Mouse (Mus musculus) hindbrain, embryonic 13.5 days (tissue): ENCODE measurements at regions not wholly inside any gene's neighbourhood (a gene's known extent, or its start where the extent isn't known, plus 50 kb on each side); places are given as distances from the start of the nearest gene placed in this dataset.

Experiments used
- ATAC-seq: fragments of 200-750 bp; cut with Nextera tagmentation; 2 replicates; pipeline ENCODE4 v1.8.0; 2017; ENCODE audit warnings: moderate TSS enrichment; ENCODE audit not compliant: low FRiP score
- H3K27ac ChIP-seq: fragments of 300-500 bp; sonication (generic); 2 replicates; pipeline ENCODE4 v1.5.1; 2015; ENCODE audit warnings: inconsistent platforms, mild to moderate bottlenecking, moderate library complexity
- H3K27me3 ChIP-seq: fragments of 300-500 bp; sonication (generic); 2 replicates; pipeline ENCODE4 v1.6.1; 2015; ENCODE audit warnings: mild to moderate bottlenecking, inconsistent platforms
- H3K36me3 ChIP-seq: fragments of 300-500 bp; sonication (generic); 2 replicates; pipeline ENCODE4 v1.6.1; 2015; ENCODE audit warnings: mild to moderate bottlenecking, inconsistent platforms
- H3K4me1 ChIP-seq: fragments of 300-500 bp; sonication (generic); replicated peaks from 2 replicates; pipeline ENCODE4 v1.6.1; 2015; ENCODE audit warnings: inconsistent platforms
- H3K4me2 ChIP-seq: fragments of 300-500 bp; sonication (generic); 2 replicates; pipeline ENCODE4 v1.6.1; 2015; ENCODE audit warnings: inconsistent platforms, mild to moderate bottlenecking, moderate library complexity
- H3K4me3 ChIP-seq: fragments of 300-500 bp; sonication (generic); 2 replicates; pipeline ENCODE4 v1.5.1; 2015; ENCODE audit warnings: mild to moderate bottlenecking, inconsistent platforms
- H3K9ac ChIP-seq: fragments of 300-500 bp; sonication (generic); 2 replicates; pipeline ENCODE4 v1.6.1; 2015; ENCODE audit warnings: mild to moderate bottlenecking, inconsistent platforms
- H3K9me3 ChIP-seq: fragments of 300-500 bp; sonication (generic); 2 replicates; pipeline ENCODE4 v1.6.1; 2016; ENCODE audit warnings: inconsistent platforms
- WGBS: fragments of 180-500 bp; shearing (Covaris S2); methylation state at CpG from one replicate; pipeline ENCODE4 v1.1.7; 2015; 5-methylcytosine and 5-hydroxymethylcytosine counted together

- no peaks in the 10 kb centered on the region for H3K4me1 ChIP-seq
- 95% methylated on average over 4 of the region's 4 CpGs for WGBS
- no peak overlapping the region for H3K4me2 ChIP-seq
- ATAC-seq = no peak
- H3K36me3 ChIP-seq = no peaks in the 10 kb centered on the region
- no peak overlapping the region for H3K27ac ChIP-seq
- no peak overlapping the region for H3K4me3 ChIP-seq
- H3K9me3 ChIP-seq = no peaks in the 10 kb centered on the region
- no peak overlapping the region for H3K9ac ChIP-seq
- no peaks in the 10 kb centered on the region for H3K27me3 ChIP-seq
Measured at GRCm38 (mm10) chr10:96905098-96905809, 288.4 kb downstream of the Btg1 start.

DNA sequence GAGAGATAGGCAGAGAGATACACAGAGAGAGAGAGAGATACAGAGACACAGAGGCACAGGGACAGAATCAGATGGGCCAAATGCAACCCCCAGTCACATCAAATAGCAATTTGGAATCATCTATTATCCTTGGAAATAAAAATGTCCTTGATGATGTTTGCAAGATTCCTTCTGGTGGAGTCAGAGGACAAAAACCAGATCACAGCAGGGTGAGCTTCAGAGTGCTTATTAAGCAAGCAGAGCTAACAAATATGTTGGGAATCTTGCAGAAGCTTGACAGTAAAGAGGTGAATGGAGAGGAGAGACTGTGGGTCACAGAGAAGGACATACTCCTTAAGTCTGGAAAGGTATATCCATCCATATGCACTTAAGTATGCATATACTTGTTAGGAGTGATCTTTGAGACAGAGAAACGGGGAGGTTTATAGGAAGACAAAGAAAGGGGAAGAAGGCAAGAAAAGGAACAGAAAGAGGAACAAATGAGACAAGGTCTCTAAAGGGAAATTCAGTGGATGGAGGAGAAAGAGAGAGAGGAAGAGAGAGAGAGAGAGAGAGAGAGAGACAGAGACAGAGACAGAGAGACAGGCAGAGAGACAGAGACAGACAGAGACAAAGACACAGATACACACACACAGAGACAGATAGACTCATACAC is 293.0 kb downstream of the Btg1 start:
- no peak overlapping the region for H3K4me2 ChIP-seq
- no peak for ATAC-seq
- H3K4me1 ChIP-seq = no peaks in the 10 kb centered on the region
- no peak overlapping the region for H3K4me3 ChIP-seq
- no peak overlapping the region for H3K27ac ChIP-seq
- peaks cover 6% of the 10 kb centered on the region; the same call in 1 of the 2 replicates for H3K36me3 ChIP-seq
- no peaks in the 10 kb centered on the region for H3K27me3 ChIP-seq
- no peak overlapping the region for H3K9ac ChIP-seq
- peaks cover 12% of the 10 kb centered on the region for H3K9me3 ChIP-seq
- 94% methylated on average over 1 of the region's 1 CpGs for WGBS

- no peak for ATAC-seq
- H3K9me3 ChIP-seq = peaks cover 21% of the 10 kb centered on the region
- no peak overlapping the region for H3K9ac ChIP-seq
- no peaks in the 10 kb centered on the region for H3K4me1 ChIP-seq
- no peak overlapping the region for H3K4me2 ChIP-seq
- no peak overlapping the region for H3K4me3 ChIP-seq
- H3K27ac ChIP-seq = no peak overlapping the region
- WGBS = 86% methylated on average over 1 of the region's 1 CpGs
- no peaks in the 10 kb centered on the region for H3K27me3 ChIP-seq
- H3K36me3 ChIP-seq = no peaks in the 10 kb centered on the region
Measured at GRCm38 (mm10) chr10:96921181-96921580, 304.4 kb downstream of the Btg1 start.

- H3K4me1 ChIP-seq = no peaks in the 10 kb centered on the region
- no peak overlapping the region for H3K4me2 ChIP-seq
- no peaks in the 10 kb centered on the region for H3K27me3 ChIP-seq
- 74% methylated on average over 2 of the region's 2 CpGs for WGBS
- no peak overlapping the region for H3K9ac ChIP-seq
- no peak overlapping the region for H3K27ac ChIP-seq
- H3K4me3 ChIP-seq = no peak overlapping the region
- no peaks in the 10 kb centered on the region for H3K36me3 ChIP-seq
- ATAC-seq = no peak
- peaks cover 6% of the 10 kb centered on the region for H3K9me3 ChIP-seq
Measured at GRCm38 (mm10) chr10:96924266-96924672, 307.5 kb downstream of the Btg1 start.

DNA sequence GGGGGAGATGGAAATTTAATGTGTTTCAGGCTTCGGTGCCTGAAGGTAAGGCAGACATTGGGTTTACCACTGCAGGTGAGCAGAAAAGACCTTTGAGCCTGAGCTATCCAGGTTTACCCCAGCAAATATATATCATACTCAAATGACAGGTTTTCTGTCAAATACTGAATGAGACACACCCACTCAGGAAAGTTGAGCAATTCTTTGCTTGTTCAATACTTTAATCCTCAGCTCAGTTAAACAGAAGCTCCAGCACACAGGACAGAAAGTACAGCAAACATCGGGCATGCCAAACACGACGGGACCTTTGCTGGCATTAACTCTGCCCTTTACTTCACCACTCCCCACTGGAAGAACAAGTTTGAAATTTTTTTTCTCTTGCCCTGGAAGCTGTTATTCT is 307.9 kb downstream of the Btg1 start:
- Histone ChIP-seq H3K9me3 (peaks cover 2% of the 10 kb centered on the region), H3K4me1 (no peaks in the 10 kb centered on the region), H3K27me3 (no peaks in the 10 kb centered on the region), H3K36me3 (no peaks in the 10 kb centered on the region), H3K27ac (no peak overlapping the region), H3K4me2 (no peak overlapping the region), H3K4me3 (no peak overlapping the region), H3K9ac (no peak overlapping the region)
- 91% methylated on average over 4 of the region's 4 CpGs for WGBS
- no peak for ATAC-seq

DNA sequence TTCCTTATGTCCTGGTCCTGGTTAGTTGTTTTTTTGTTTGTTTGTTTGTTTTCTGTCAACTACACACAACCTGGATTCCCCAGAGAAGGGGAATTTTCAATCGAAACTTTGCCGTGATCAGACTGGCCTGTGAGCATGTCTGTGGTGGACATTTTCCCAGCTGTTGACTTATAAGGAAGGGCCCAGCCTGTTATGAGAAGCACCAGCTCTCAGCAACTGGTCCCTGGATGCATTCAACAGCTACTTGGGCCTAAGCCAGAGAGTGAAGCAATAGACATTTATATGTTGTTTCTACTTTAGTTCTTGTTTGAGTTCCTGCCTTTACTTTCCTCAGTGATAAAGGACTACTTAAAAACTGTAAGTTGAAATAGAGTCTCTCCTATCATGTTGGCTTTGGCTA is 309.0 kb downstream of the Btg1 start:
- Histone ChIP-seq H3K4me2 (no peak overlapping the region), H3K9me3 (no peaks in the 10 kb centered on the region), H3K9ac (no peak overlapping the region), H3K4me1 (no peaks in the 10 kb centered on the region), H3K4me3 (no peak overlapping the region), H3K36me3 (no peaks in the 10 kb centered on the region), H3K27me3 (no peaks in the 10 kb centered on the region), H3K27ac (no peak overlapping the region)
- WGBS = 86% methylated on average over 2 of the region's 2 CpGs
- no peak for ATAC-seq

DNA sequence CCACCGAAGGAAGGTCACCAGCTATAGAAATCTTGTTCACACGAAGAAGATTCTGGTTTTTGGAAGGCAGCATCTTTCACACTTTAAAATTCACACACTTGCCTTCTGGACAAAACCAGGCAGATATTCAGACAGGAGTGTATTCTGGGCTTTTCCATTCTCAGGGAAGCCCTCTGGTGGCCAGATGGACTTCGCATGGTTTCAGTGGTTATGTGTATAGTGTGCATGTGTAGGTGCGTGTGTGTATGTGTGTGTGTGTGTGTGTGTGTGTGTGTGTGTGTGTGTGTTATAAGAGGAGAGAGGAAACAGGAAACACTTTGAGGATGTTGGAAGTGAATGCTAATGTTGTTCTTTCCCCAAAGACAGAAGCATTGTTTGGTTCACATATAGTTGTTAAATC is 317.9 kb downstream of the Btg1 start:
- no peak overlapping the region for H3K4me2 ChIP-seq
- H3K9ac ChIP-seq = no peak overlapping the region
- no peak for ATAC-seq
- H3K4me1 ChIP-seq = no peaks in the 10 kb centered on the region
- no peak overlapping the region for H3K4me3 ChIP-seq
- 77% methylated on average over 4 of the region's 4 CpGs for WGBS
- H3K9me3 ChIP-seq = no peaks in the 10 kb centered on the region
- no peaks in the 10 kb centered on the region for H3K36me3 ChIP-seq
- no peaks in the 10 kb centered on the region for H3K27me3 ChIP-seq
- H3K27ac ChIP-seq = no peak overlapping the region

GRCm38 (mm10) chr10:96940887-96941518 is 324.2 kb downstream of the Btg1 start:
- ATAC-seq = no peak
- H3K27me3 ChIP-seq = no peaks in the 10 kb centered on the region
- no peaks in the 10 kb centered on the region for H3K9me3 ChIP-seq
- WGBS = 61% methylated on average over 6 of the region's 6 CpGs
- H3K4me2 ChIP-seq = no peak overlapping the region
- no peaks in the 10 kb centered on the region for H3K36me3 ChIP-seq
- H3K4me3 ChIP-seq = no peak overlapping the region
- H3K9ac ChIP-seq = no peak overlapping the region
- H3K27ac ChIP-seq = no peak overlapping the region
- no peaks in the 10 kb centered on the region for H3K4me1 ChIP-seq

GRCm38 (mm10) chr10:96944229-96944628 is 327.4 kb downstream of the Btg1 start:
- no peaks in the 10 kb centered on the region for H3K9me3 ChIP-seq
- no peak overlapping the region for H3K4me3 ChIP-seq
- 37% methylated on average over 7 of the region's 7 CpGs for WGBS
- no peak overlapping the region for H3K9ac ChIP-seq
- H3K4me1 ChIP-seq = no peaks in the 10 kb centered on the region
- H3K4me2 ChIP-seq = no peak overlapping the region
- H3K27ac ChIP-seq = no peak overlapping the region
- no peaks in the 10 kb centered on the region for H3K36me3 ChIP-seq
- ATAC-seq = no peak
- H3K27me3 ChIP-seq = no peaks in the 10 kb centered on the region

DNA sequence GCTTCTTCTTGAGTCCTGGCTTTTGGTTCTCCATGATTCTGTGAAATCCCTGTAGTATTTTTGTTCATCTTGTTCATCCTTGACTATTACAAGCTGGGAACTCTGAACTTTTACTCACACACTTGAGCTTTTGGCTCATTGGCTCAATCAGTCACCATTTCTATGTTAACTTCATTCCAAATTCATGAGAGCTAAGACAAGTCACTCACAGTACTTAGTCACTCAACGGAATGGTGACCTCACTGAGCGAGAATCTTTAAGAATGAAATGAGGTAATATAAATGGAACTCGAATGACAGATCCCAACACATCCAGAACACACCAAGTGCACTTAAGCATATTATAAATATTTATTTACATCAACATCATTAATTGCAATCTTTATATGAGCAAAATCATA is 331.2 kb downstream of the Btg1 start:
- Histone ChIP-seq H3K4me1 (no peaks in the 10 kb centered on the region), H3K27ac (no peak overlapping the region), H3K4me2 (no peak overlapping the region), H3K9me3 (no peaks in the 10 kb centered on the region), H3K9ac (no peak overlapping the region), H3K4me3 (no peak overlapping the region), H3K27me3 (no peaks in the 10 kb centered on the region), H3K36me3 (no peaks in the 10 kb centered on the region)
- WGBS = 83% methylated on average over 3 of the region's 3 CpGs
- no peak for ATAC-seq

DNA sequence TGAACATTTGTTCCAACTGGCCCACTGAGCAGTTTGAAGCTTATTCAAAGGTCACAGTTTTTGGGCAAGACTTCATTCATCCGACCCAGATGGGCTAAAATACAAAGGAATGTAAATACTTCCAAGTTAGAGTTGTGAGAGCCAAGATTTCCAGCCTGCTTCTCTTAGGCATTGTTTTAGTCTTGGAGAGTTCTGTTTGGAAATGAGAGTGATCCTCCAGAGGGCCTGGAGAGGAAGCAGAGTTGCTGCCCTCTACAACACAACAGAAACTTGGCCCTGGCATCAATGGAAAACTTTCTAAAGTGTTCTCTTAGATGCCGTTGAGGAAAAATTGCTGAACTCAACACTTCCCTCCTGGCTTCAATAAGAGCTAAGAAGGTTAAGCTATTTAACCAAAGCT is 332.1 kb downstream of the Btg1 start:
- Histone ChIP-seq H3K36me3 (no peaks in the 10 kb centered on the region), H3K9ac (no peak overlapping the region), H3K27ac (no peak overlapping the region), H3K27me3 (no peaks in the 10 kb centered on the region), H3K4me1 (no peaks in the 10 kb centered on the region), H3K4me2 (no peak overlapping the region), H3K4me3 (no peak overlapping the region), H3K9me3 (no peaks in the 10 kb centered on the region)
- no peak for ATAC-seq
- 76% methylated on average over 2 of the region's 2 CpGs for WGBS

DNA sequence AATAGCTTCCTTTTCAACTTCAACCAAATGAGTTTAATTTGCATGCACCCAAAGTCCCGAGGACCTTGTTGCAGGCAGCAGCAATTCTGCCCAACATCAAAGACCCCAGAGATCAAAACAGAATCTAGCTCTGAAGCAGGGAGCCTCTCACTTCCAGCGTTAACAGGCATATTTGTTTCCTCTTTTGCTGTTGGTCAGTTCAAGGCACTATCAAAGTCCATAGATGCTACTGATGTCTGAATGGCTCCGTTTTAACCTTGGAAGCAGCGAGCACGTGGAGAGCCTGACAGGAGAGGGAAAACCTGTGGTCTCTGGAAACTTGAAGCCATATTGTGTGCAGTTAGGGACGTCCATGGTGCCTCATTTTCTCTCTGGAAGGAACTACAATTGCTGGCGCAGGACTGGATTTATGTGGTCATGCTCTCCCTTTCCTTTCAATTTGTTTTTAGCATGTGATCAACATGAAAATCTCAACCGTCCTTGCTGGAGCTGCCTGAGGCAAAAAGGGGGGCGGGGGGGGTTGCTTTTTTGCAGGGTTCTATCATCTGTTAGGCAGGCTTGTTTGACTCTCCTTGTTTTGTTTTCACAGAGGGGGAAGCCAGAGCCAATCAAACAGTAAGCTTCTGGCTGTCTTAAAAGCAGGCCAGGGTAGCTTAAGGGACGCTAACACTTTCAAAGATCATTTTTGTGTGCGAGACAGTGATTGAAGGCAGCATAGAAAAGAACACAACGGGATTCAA is 338.4 kb downstream of the Btg1 start:
- Histone ChIP-seq H3K4me3 (no peak overlapping the region), H3K27ac (peak overlapping the region; percentile 82), H3K4me1 (peaks cover 20% of the 10 kb centered on the region), H3K27me3 (no peaks in the 10 kb centered on the region), H3K36me3 (no peaks in the 10 kb centered on the region), H3K9ac (peak overlapping the region; percentile 51), H3K9me3 (no peaks in the 10 kb centered on the region), H3K4me2 (peak overlapping the region; percentile 36)
- ATAC-seq = peak; percentile 84
- 11% methylated on average over 12 of the region's 12 CpGs for WGBS
